Mouse (Mus musculus) left cerebral cortex, postnatal 4 days (tissue): ENCODE results near the gene Grin1. TPM values are rescaled to one million over a fixed set of nuclear protein-coding genes. Genes with fewer than 3 reads are reported as not detected.

Experiments used
- DNase-seq: peaks from one replicate; pipeline ENCODE4 v3.0.0-alpha.2; 2022
- intact Hi-C: fragments of 180-260 bp; cut with DNase I; formaldehyde crosslinking; loops from one replicate; pipeline ENCODE4 v1.15.1; 2025
- total RNA-seq, 2 experiments: library from RNA; stranded (reverse); gene quantifications; 2 replicates each; pipeline ENCODE4 v1.2.3; 2021

Grin1 gene
- total RNA-seq, 2 experiments from 2014 or later: 163 to 186 TPM

DNA sequence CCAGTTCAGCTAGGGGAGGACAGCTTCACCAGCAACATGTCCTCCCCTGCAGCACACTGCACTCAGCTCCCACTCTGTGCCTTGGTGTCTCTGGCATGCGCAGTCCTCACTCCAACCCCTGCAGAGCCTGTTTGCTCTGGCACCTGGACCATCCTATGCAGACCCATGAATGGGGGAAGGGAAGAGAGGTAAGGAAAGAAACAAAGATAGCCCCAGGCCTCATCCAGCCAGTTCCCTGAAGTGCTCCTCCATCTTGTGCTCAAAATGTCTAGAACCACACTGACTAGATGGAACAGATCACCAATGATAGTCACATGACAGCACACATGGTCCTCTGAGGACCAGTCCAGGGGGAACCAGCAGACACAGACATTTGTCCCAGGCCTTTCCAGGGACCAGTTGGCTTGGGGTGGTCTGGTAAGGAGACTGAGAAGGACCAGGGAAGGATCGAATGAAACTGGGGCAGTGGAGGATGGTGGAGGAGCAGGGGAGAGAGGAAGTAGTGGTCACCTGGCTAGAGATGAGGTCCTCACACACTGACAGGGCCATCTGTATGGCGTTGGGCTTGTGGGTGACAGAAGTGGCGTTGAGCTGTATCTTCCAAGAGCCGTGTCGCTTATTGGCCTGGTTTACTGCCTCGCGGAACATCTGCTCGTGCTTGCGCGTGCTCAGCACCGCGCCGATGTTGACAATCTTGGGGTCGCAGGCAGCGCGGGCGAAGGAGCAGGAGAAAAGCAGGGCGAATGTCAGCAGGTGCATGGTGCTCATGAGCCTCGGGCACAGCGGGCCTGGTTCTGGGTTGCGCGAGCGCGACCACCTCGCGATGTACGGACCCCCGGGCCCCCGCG, 644 bp downstream of the Grin1 start:
- no peak for DNase-seq
- intact Hi-C loops: no loop called here

DNA sequence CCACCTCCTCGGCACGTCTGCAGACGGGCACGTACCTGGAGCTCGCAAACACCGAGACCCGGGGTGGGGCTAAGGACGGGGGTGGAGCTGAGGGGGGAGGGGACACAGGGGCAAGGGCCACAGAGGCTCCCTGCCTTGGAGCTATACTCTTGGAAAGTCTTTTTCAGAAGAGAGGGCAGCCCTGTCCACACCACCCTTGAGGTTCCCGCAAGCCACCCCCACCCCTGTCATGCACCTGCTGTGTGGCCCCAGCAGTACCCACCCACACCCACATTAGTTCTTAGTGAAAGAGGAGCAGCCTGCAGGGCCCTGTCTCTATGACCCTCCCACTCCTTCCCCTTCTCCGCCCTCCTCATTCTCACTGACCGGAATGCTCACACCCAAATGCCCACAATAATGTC, 7.5 kb downstream of the Grin1 start:
- intact Hi-C loops: no loop called here
- DNase-seq: no peak

DNA sequence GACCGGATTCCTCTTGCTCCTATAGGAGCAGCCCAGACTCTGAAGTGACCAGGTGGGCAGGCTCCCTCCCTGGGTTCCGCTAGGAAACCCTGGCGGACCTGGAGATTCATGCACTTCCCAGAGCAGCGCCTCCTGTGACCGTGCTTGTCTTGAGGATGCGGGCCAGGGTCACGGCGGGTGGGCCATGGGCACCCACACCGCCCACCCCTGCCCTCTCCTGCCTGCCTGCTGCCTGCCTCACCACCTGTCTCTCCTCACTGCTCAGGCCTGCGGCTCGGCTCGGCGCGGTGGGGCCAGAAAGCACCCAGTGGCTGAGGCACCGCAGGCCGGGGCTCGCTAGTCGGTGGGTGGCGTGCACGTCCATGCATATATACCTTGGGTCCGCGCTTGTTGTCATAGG, 8.0 kb downstream of the Grin1 start:
- DNase-seq: no peak
- intact Hi-C loops: no loop called here

DNA sequence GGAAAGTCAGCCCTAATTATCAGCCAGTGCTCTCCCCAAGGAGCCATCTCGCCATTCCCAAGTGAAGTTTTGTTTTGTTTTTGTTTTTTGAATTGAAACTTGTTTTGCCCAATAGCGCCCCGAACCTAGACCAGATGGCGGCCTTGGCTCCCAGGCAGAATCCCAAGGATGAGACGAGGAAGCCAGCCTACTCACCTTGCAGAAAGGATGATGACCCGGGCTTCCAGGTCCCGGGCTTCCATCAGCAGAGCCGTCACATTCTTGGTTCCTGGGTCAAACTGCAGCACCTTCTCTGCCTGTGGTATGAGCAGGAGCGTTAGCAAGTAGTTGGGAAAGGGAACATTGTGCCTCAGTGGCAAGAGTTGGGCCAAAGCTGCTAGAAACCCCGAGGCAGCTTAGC, 8.8 kb downstream of the Grin1 start:
- intact Hi-C loops: no loop called here
- no peak for DNase-seq

DNA sequence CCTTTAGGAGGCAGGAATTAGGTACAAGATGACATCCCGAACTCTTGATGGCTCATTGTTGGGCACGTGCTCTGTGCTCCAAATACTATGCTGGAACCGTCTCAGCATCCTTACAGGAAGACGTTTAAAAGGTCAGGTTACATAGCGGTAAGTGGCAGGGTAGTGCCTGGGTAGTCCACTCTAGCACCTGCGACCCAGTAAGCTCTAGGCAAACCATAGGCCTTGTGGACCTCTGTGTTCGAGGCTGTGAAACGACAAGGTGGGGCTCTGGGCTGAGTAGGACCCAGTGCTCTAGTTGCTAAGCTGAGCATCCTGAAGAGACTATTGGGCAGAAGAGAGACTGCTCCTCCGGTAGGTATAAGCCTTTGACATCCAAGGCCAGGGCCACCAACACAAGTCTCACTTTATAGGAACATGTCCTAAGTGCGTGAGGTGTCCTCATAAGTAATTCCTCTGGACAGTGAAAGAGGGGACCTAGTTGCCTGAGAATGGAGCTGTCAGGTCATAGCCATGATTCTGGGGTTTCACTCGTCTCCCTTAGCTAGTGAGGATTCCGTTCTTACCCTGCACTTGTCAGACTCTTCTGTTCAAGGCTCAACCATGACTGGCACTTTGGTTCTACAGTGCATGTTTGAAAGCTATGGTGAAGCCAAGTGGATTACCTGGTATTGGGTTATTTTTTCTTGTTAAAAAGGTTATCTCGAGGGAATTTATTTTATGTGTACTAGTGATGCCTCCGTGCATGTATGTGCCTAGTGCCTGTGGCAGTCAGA, 13.2 kb downstream of the Grin1 start:
- no peak for DNase-seq
- intact Hi-C loops: no loop called here

DNA sequence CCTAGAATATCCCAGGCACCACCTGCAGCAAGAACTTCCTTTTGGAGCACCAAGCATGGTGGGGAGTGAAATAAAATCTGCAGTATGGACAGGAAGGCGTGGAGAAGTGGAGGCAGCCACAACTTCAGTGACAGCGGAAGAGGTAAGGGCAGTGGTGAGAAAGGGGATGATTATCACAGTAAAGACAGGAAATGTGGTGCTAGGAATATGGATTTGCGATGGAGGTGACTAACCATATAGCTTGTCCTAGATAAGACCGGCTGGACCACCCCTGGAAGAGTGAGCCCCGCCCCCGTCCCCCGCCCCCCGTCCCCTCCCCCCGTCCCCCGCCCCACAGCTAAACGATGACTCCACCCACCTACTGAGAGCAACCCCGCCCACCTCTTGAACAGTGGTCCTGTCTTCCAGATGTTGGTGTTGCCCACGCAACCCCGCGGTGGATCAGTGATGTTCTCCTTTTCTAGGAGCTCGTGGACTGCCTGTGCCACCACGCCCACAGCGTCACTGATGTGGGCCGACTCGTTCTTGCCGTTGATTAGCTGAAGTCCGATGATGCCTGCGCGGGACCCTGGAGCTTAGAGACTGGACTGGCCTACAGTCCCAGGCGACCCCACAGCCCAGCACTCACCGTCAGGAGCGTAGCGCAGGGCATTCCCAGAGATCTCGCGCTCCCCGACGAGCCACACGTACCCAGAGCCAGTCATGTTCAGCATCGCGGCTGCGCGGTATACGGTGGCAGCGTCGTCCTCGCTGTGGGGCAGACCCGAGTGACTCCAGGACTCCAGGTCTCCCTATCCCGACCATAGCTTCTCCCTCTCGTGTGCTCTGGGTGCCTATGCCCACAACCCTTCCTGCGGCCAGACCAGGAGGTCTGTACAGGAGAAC, 14.1 kb downstream of the Grin1 start:
- peak; percentile 55 for DNase-seq
- intact Hi-C loops: no loop called here

DNA sequence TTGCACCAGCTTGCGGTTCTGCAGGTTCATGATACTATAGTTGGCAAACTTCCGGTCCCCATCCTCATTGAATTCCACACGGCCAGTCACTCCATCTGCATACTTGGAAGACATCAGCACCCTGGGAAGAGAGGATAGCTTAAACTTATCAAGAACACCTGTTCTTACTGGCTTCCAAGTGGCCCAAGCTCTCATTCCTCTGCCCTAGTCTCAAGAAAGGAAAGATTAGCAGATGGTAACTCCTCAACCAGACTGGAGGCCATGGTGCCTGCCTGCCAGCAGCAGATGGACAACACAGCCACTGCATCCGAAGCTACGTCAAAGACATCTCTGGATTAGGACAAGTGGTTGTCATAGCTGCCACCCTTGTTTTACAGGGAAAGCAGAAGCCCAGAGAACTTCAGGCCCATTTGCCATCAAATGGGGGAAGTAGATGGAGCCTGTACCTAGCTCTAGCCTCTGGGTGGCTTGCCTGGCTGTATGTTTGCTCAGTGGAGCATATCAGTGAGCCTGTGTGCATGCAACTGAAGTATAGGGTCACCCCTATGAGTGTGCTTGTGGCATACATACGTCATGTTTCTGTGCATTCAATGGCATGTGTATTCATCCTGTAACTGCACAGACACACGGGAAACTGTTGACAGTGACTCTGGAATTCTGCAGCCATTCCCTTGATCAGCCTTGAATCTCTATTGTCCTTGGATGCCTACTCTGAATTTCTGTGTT, 14.9 kb downstream of the Grin1 start:
- peak; percentile 58 for DNase-seq
- intact Hi-C loops: no loop called here

DNA sequence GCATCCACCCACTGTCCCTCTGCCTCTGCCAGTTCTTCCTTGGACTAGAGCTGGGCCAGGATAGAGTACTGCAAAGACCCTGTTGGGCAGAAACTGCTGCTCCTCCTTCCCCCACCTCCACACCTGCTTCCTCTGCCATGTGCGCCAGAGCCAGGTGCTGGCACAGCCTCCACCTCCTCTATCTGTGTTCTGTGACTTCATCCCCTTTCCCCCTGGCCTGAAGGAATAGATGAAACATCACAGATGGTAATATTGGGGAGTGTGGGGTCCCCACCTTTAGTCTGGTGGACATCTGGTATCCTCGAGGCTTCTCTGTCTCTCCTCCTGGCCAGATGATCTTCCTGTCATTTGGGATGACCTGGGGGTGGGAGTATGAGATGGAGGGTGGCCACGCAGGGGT, 15.5 kb downstream of the Grin1 start:
- DNase-seq: no peak
- intact Hi-C loops: no loop called here

DNA sequence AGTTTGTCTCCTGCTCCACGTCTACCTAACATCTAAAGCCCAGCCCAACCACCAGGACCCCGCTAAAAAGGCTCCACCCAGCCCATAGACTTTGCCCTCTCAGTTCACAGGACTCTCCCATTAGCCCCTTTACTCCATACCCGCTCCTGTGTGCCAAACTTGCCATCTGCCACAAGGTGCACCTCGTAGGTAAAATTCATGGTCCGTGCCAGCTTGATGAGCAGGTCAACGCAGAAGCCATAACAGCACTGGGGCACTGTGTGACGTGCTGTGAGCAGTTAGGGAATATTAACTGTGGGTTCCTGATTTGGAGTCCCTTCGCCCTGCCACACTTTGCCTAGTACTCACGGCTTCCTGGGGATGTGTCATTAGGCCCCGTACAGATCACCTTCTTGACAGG, 20.9 kb downstream of the Grin1 start:
- DNase-seq: no peak
- intact Hi-C loops: no loop called here

DNA sequence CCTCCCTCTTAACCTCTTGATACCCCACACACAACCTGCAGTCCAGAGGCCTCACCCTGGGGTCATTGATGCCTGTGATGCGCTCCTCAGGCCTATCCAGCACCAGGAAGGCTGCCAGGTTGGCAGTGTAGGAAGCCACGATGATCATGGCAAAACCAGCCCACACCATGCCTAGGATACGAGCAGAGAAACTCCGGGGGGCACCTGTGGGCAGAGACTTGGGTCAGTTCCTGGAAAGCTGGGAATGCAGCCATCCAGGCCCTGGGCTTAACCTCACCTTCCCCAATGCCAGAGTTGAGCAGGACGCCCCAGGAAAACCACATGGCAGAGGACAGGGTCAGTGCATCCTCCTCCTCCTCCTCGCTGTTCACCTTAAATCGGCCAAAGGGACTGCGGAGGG, 21.9 kb downstream of the Grin1 start:
- no peak for DNase-seq
- intact Hi-C loops: no loop called here

DNA sequence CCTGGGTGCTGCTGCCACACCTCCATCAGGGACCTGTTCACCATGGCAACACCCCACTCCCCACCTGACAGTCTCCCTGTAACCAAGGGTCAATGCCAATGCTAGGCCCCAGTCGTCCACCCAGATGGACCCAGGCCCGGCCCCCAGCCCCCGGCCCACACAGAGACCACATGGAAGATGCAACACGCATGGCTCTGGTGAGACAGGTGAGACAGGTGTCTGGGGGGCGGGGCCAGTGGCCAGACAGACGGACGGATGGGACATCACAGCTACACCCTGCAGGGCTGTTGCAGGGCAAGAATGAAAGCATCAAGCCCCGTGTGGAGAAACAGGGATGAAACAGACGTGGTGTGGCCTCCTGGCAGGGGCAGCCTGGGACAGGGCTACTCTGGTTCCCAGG, 25.3 kb downstream of the Grin1 start:
- no peak for DNase-seq
- intact Hi-C loops: no loop called here

DNA sequence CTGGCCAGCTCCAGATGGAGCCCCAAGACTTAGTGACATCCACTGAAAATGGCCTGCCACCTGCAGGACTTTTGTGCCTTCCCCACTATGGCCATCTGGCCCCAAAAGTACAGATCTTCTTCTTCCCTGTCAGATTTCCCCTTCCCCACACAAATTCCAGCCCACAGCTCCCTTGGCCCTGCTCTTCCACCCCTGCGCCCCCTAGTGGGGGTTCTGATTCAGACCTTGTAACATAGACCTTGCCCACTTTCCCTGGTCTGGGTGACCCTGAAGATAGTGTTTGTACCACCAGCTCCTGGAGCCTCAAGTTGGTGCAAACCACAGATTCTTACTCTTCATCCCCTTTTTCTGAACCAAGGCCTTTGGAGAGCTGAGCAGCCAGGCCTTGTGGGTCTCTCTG, 26.1 kb downstream of the Grin1 start:
- peak; percentile 87 for DNase-seq
- intact Hi-C loops: no loop called here

DNA sequence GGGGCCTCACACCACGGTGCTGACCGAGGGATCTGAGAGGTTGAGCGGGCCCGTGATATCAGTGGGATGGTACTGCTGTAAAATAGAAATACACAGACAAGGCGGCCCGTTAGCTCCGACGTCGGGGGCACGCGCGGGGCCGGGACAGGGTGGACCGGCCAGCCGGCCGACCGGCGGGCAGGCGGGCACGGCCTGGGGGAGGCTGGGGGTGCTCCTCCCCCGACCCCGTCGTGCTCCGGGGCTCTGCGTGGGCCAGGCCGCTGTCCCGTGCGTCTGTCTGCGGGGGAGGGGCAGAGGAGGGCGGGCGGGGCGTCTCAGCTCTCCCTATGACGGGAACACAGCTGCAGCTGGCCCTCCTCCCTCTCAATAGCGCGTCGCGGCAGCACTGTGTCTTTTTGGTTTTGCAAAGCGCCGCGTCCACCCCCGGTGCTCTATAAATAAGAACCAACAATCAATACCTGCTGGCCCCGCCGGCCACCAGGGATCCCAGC, 26.9 kb downstream of the Grin1 start:
- no peak for DNase-seq
- intact Hi-C loops: no loop called here

DNA sequence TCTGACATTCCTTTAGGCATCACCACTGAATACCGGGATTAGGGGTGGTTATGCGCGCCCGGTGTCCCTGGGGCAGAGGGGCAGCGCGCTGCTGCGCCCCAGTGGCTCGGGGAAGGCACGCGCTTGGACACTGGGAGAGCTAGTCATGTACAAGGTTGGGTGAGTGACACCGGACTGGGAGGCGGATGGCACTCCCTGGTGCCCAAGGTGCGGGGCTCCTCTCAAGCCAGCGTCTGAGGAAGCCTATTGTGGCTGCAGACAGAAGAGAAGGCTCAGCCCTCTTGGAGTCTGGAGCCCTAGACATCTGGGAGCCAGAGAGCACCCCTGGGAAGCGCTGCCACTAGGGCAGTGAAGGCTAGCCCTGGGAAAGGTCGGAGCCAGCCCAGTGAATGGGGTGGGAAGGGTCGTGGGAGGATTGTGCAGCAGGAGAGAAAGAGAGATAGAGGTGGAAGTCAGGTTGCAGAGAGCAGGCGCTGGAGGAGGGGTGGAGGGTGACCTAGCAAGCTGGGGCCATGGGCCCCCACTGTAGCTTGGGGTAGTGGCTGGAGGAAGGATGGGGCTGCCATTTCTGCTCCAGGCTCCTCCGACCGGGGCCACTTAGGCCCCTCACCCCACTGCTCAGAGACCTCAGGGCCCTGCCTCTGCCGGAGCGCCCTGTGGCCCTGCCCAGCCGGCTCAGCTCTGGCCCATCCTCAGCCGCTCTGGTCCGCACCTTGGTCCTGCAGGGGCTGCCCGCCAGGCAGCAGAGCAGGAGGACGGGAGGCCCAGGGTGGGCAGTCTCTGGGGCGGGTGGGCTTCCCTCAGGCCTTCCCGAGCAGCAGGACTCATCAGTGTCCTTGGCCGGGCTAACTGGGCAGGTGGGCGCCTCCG, 27.6 kb downstream of the Grin1 start:
- no peak for DNase-seq
- intact Hi-C loops: no loop called here

DNA sequence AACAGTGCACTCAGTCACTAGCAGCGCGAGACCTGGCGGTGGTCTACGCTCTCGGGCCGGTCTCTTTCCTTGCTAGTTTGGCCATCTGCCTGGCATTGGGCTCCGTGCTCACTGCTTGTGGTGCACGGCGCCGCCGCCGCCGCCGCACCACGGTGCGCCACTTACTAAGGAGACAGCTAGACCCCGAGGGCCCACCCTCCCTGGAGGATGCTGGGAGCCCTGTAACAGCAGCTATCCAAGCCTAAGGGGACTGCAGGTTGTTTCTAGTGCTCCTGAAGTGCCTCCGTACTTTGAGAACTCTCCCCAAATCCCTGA, 28.2 kb downstream of the Grin1 start:
- intact Hi-C loops: no loop called here
- peak; percentile 59 for DNase-seq

DNA sequence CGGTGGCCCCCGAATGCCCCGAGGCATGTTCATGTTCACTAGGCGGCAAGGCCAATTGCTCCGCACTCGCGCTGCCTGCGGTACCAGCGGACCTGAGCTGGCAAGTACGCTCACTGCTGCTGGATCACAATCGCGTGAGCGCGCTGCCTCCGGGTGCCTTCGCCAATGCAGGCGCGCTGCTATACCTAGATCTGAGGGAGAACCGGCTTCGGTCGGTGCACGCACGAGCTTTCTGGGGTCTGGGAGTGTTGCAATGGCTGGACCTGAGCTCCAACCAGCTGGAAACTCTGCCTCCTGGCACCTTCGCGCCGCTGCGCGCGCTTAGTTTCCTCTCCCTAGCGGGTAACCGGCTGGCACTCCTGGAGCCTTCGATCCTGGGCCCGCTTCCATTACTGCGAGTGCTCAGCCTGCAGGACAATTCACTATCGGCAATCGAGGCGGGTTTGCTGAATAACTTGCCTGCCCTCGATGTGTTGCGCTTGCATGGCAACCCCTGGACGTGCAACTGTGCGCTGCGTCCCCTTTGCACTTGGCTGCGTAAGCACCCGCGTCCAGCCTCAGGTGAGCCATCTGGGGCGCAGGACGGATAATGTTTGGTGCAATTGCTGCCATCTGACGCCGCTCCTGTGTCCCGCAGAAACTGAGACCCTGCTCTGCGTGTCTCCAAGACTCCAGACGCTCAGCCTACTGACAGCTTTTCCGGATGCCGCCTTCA, 28.7 kb downstream of the Grin1 start:
- intact Hi-C loops: no loop called here

DNA sequence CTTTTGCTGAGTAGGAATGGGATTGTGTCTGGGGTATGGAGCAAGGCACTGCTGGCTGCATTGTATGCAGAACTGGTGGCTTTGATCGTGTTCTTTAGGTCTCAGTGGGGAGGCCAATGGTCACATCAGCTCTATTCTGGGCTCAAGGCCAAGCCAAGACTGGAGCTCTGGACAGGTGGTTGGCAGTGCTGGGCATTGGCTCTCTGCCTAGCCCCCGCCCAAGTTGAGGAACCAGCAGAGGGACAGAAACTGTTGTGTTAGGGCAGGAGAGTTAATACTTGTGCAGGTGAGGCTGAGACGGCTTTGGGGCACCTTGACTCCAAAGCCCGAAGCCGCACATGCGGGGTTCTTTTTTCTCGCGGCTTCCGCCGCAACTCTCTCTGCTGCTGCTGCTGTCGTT, 29.3 kb downstream of the Grin1 start, which contains the start of gene Lrrc26:
Gene Lrrc26 (plus strand): TSS at position 265 of the 400 bp plus-strand sequence.
- DNase-seq: peak; percentile 84
- intact Hi-C loops: no loop called here

More for the DNA sequence above, 28.7 kb downstream of the Grin1 start:
- DNase-seq: peak; percentile 55

DNA sequence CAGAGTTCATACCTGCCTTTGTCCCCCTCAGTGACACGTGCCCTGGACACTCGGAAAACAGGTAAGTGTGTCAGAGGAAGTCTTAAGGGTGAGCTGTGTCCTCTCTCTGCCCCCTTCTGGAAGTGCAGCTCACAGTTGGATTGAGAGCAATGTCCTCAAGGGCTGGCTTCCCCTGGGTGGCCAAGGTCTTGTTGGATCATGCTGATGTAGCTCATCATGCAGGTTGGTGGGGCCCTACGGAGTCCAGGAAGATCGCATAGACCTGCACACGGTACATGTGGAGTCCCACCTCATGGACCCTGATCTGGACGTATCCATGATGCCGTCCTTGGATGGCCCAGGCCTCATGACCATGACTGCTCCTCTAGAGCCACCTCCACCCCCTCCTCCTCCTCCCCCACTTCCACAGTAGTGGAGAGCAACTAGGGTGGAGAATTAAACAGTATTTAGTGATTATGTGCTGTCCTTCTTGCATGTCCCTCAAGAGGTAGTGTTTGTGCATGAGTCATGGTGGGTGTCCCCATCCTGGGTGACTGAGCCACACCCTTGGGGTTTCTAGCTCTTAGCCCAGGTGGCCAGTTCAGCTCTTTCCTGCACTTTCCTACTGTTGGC, 30.1 kb downstream of the Grin1 start:
- intact Hi-C loops: no loop called here
- no peak for DNase-seq
